1 mouse cellular context compared by ENCODE assay signal in the genomic region with DNA sequence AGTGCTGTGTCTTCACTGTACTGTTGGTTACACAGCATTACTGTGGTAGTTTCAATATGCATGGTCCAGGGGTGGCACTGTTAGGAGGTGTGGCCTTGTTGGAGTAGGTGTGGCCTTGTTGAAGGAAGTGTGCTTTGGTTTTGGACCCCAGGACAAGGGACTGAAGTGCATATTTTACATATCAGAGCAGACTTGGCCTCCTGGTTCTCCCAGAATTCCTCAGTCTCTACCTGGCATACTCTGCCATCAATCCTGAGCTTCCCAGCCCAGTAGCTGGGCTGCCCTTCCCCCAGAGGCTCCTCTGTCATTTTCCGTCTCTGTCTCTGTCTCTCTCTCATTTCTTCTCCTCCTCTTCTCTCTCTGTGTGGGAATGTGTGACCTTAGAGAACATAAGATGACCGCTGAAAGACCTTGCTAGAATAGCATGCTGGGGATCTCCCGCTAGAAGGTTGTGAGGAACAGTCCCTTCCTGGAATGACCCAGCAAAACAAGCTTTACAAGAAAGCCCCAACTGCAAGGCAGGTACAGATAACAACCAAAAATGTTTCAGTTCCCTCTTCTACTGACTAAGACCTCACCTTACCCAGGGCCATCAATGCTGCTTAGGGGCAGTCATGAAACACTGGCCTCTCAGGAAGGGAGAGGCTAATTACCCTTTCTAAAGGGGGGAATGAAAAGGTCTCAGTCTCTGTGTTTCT.
A peak's percentile ranks its signal among the peaks of the same experiment; 100 is the strongest.
TF ChIP-seq lines count a peak whose summit lies in the region.

No protein-coding gene starts in this region.

TF ChIP-seq in MEL, 35 proteins besides CTCF, POLR2A, EP300 and RAD21 (continued from another document):
- TF ChIP-seq GATA1 (IDR thresholded peaks at IDR 0.05; ENCODE audit: low read depth, low read length), result peak; percentile 15; the same call in 1 of the 2 replicates
- TF ChIP-seq HCFC1 (IDR thresholded peaks at IDR 0.05; ENCODE audit: low read depth, low read length), result no peak
